Mouse (Mus musculus) E14TG2a.4 (cell line): Measurements from ENCODE around the gene Ppp6r2.

Source experiments
- H3K27me3 ChIP-seq: 2 replicates; pipeline ENCODE4 v1.6.1; 2014; ENCODE audit warnings: low read length, control low read depth; ENCODE audit not compliant: insufficient read depth
- H3K36me3 ChIP-seq: 2 replicates; pipeline ENCODE4 v1.6.1; 2014; ENCODE audit warnings: low read length, control low read depth; ENCODE audit not compliant: insufficient read depth
- H3K4me1 ChIP-seq: replicated peaks from 2 replicates; pipeline ENCODE4 v1.6.1; 2014; ENCODE audit warnings: low read depth, low read length, control low read depth
- H3K4me3 ChIP-seq: replicated peaks from 2 replicates; pipeline ENCODE4 v1.5.1; 2014; ENCODE audit warnings: mild to moderate bottlenecking, low read length
- H3K9me3 ChIP-seq: 2 replicates; pipeline ENCODE4 v1.6.1; 2014; ENCODE audit warnings: low read length, control low read depth
- CTCF ChIP-seq: conservative IDR thresholded peaks from 2 replicates; pipeline ENCODE4 v1.5.1; 2014; ENCODE audit warnings: low read length
- NANOG ChIP-seq: IDR thresholded peaks from 2 replicates; pipeline ENCODE4 v1.6.1; 2014; ENCODE audit warnings: borderline replicate concordance, low read length, mixed read lengths
- POU5F1 ChIP-seq: IDR thresholded peaks from 2 replicates; pipeline ENCODE4 v1.6.1; 2014; ENCODE audit warnings: low read length, borderline replicate concordance

Ppp6r2 gene

DNA sequence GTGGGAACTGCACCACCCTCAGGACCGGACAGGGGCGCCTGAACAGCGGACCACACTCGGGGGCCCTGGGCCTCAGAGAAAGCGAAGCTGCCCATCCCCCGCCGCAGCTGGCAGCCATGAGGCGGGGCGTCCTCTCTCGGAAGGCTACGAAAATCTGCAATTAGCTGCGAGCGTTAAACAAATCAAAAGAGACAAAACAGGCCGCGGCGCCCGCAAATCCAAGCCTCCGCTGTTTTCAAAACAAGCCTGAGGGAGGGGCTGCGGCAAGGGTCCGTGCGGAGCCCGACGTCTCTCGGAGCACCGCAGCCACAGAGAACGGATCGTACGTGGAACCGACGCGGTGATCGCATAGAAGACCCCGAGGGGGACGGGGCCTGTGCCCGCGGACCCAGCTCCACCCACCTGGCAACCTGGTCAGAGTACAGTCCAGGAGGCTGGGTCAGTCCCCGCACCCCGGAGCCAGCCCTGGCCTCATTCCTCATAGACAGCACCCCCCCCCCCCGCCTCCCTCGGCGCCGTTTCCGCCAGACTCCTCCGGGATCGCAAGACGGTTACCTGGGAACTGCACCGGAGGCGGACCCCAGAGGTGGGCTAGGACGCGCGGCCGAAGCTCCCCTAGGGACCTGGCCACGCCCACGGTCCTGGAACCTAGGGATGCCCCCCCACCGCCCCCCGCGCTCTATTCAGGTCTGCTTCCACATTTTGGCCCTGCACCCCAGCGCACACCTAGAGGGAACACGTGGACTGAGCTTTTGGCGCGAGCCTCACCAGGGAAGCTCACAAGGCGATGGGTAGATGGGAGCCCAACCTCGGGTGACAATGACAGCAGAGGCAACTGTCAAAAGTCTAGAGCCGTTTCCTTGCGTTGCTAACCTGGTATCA is 38.1 kb upstream of the Ppp6r2 start:
- H3K4me1 ChIP-seq = peaks cover 100% of the 10 kb centered on the region
- TF ChIP-seq NANOG (no peak), POU5F1 (no peak), CTCF (no peak)
- peaks cover 24% of the 10 kb centered on the region for H3K27me3 ChIP-seq
- H3K9me3 ChIP-seq = no peaks in the 10 kb centered on the region
- peaks cover 41% of the 10 kb centered on the region for H3K36me3 ChIP-seq
- H3K4me3 ChIP-seq = peak overlapping the region; percentile 81

DNA sequence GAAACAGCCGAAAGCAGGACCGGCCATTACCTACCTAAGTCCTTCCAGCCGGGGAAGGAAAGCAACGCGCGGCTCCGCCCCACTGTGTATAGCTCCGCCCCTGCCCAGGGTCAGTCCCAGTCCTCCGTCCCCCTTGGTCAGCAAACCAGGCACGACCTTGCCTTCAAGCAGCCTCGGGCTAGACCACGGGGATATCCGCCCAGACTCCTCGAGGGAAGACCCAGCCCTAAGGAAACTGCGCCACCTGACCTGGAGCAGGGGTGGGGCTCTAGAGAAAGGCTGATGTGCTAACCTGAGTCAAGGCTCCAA is 37.5 kb upstream of the Ppp6r2 start:
- Histone ChIP-seq H3K4me1 (peaks cover 100% of the 10 kb centered on the region), H3K4me3 (peak overlapping the region; percentile 81), H3K27me3 (peaks cover 24% of the 10 kb centered on the region), H3K36me3 (peaks cover 35% of the 10 kb centered on the region), H3K9me3 (no peaks in the 10 kb centered on the region)
- TF ChIP-seq NANOG (no peak), POU5F1 (no peak), CTCF (no peak)

DNA sequence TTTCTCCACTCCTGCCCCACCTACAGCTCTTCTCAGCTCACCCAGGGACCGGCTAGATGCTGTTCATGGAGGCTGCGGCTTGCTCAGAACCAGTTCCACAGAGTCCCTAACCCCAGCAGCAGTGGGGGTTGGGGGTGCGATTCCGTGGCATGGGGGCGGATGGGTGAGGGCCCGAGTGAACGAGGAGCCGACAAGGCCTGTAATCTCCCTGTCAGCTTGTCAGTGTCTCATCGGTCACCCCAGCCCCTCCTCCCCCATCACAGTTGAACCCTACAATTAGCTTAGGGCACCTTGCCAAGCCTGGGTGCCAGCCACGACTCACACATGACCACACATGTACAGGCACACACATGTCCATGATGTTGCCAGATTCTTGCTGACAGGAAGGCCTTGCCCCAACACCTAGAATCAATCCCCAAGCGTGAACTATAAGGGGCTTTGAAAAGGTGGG is 36.4 kb upstream of the Ppp6r2 start:
- Histone ChIP-seq H3K4me1 (peaks cover 100% of the 10 kb centered on the region), H3K9me3 (no peaks in the 10 kb centered on the region), H3K27me3 (peaks cover 24% of the 10 kb centered on the region), H3K4me3 (peak overlapping the region; percentile 51), H3K36me3 (peaks cover 25% of the 10 kb centered on the region)
- no peak for TF ChIP-seq POU5F1
- no peak for TF ChIP-seq NANOG
- no peak for TF ChIP-seq CTCF

GRCm38 (mm10) chr15:89175411-89176155 is 35.8 kb upstream of the Ppp6r2 start:
- Histone ChIP-seq H3K36me3 (peaks cover 18% of the 10 kb centered on the region), H3K4me1 (peaks cover 96% of the 10 kb centered on the region), H3K9me3 (no peaks in the 10 kb centered on the region), H3K4me3 (peak overlapping the region; percentile 51), H3K27me3 (peaks cover 24% of the 10 kb centered on the region)
- TF ChIP-seq NANOG = no peak

- TF ChIP-seq POU5F1 (no peak), NANOG (no peak), CTCF (no peak)
- Histone ChIP-seq H3K9me3 (no peaks in the 10 kb centered on the region), H3K27me3 (peaks cover 17% of the 10 kb centered on the region), H3K4me1 (peaks cover 93% of the 10 kb centered on the region), H3K4me3 (peak overlapping the region; percentile 64), H3K36me3 (peaks cover 6% of the 10 kb centered on the region; the same call in 1 of the 2 replicates)
Measured at GRCm38 (mm10) chr15:89177121-89177520, 34.2 kb upstream of the Ppp6r2 start.

DNA sequence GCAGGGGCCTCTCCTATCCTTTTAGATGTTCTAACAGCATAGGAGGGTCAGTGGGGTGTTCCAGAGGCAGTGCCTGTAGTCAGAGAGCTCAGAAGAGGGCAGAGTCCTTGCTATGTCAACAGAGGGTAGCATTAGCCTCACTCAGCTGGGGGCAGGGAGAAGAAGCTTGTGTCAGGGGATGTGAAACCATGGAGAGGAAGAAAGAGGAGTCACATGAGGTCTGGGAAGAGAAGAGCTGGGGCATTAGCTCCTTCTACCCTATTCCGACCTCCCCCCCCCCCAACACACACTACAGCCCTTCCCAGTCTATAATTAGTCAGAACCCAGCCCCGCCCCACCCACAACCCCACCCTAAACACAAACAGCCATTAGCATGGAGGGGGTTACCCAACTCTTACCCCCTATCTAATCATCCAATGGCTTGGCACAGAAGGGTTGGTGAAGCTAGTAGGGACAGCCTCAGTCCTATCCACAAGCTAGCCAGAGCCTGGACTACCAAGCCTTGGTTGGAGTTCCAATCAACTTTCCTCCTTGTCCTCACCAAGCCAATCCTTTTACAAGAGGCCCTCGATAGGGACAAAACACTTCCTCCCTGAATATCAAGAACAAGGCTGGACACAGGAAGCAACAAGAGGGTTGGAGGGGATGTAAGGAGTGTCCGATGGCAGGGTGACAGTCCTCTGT is 33.6 kb upstream of the Ppp6r2 start:
- H3K27me3 ChIP-seq = peaks cover 11% of the 10 kb centered on the region
- peaks cover 93% of the 10 kb centered on the region for H3K4me1 ChIP-seq
- H3K36me3 ChIP-seq = peaks cover 6% of the 10 kb centered on the region; the same call in 1 of the 2 replicates
- peak overlapping the region; percentile 89 for H3K4me3 ChIP-seq
- H3K9me3 ChIP-seq = no peaks in the 10 kb centered on the region
- no peak for TF ChIP-seq NANOG
- TF ChIP-seq POU5F1 = no peak
- TF ChIP-seq CTCF = no peak

GRCm38 (mm10) chr15:89178260-89178860 is 33.0 kb upstream of the Ppp6r2 start:
- H3K36me3 ChIP-seq = peaks cover 6% of the 10 kb centered on the region; the same call in 1 of the 2 replicates
- peaks cover 93% of the 10 kb centered on the region for H3K4me1 ChIP-seq
- H3K27me3 ChIP-seq = peaks cover 6% of the 10 kb centered on the region
- TF ChIP-seq POU5F1 = no peak
- no peak for TF ChIP-seq CTCF
- no peak for TF ChIP-seq NANOG
- peak overlapping the region; percentile 89 for H3K4me3 ChIP-seq
- H3K9me3 ChIP-seq = no peaks in the 10 kb centered on the region

DNA sequence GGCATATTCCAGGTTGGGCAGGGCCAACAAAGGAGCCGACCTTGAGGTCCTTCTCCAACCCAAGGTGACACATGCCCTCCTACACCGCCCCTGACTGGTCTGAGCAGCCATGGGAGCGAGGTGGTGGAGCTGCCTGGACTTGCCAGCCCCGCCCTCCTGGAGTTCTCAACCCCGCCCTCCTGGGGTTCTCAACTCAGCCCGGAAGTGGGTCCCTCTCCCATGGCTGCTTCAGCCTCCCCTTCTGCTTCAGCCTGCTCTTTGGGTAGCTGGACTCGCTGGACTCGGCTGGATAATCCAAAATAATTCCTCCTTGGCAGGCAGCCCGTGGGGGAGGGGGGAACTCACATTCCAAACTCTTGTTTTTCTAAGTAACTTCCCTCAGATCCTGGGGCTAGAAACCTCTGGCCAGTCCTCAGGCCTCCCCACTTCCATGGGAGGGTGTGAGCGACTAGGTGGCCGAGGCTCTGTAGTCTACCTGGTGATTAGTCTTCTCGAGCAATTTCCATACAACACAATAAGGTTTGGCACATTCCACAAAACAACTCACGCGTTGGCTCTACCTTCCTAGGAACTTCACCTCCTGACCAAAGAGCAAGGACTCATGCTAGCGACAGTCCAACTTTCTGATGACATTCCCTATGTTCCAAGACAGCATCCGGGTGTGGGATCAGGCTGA is 32.3 kb upstream of the Ppp6r2 start:
- peaks cover 5% of the 10 kb centered on the region for H3K27me3 ChIP-seq
- TF ChIP-seq NANOG (no peak), POU5F1 (no peak), CTCF (no peak)
- peaks cover 93% of the 10 kb centered on the region for H3K4me1 ChIP-seq
- H3K36me3 ChIP-seq = peaks cover 8% of the 10 kb centered on the region; the same call in 1 of the 2 replicates
- peak overlapping the region; percentile 89 for H3K4me3 ChIP-seq
- H3K9me3 ChIP-seq = no peaks in the 10 kb centered on the region
